Mouse (Mus musculus): ENCODE results near the gene 9530053A07Rik.

DNA sequence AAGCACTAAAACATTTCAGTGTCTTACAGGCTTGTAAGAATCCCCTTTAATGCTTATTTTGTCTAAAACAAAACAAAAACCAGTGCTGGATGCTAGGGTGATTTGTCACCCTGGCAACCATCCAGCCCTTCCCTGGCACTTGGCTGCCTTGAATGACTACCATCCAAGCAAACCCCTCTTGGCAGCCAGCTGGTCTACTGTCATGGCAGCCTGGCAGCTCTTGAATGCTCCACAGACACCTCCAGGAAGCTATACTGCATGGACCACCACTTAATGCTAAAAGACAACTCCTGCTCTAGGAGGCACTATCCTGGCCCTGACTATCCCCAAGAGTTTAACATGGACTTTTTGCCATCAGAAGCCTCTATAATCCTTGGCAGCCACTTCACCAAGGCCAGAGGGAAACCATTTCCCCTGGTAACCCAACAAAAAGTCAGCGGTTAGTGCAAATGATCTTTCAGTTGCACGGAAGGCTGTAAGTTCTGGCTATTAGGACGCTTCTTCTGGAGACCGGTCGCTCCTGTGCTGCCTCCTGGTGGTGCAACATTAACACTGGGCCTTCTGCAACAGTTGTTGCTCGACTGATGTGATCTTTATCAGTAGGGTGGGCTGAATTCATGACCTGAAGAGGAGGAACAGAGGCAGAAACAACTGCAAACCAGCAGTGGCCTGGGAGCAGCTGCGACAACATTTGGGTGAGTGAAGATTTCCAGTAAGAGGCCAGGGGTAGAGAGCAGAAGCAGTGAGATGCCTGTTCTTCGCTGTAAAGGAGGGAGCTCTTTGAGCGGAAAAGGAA lies 39.3 kb downstream of the 9530053A07Rik start:
- TF ChIP-seq CTCF (conservative IDR thresholded peaks at IDR 0.05; ENCODE audit: insufficient read depth, insufficient read length, low read depth, low read length), result peak; percentile 84
- TF ChIP-seq POLR2A (IDR thresholded peaks at IDR 0.05; ENCODE audit: low read depth, low read length), result no peak
